Mouse (Mus musculus) lung, postnatal 0 days (tissue): Measurements from ENCODE around the gene St6galnac1. TPM values are rescaled to one million over a fixed set of nuclear protein-coding genes. Genes with fewer than 3 reads are reported as not detected.

Source experiments
- ATAC-seq: fragments of 200-750 bp; cut with Nextera tagmentation; 2 replicates; pipeline ENCODE4 v1.8.0; 2017; ENCODE audit warnings: moderate library complexity
- DNase-seq: peaks from one replicate; pipeline ENCODE4 v3.0.0-alpha.2; 2016; ENCODE audit warnings: low spot score
- H3K27ac ChIP-seq: fragments of 300-500 bp; sonication (generic); 2 replicates; pipeline ENCODE4 v1.5.1; 2014; ENCODE audit warnings: antibody characterized with exemption, mild to moderate bottlenecking, low read length, mixed read lengths
- H3K27me3 ChIP-seq: fragments of 300-500 bp; sonication (generic); replicated peaks from 2 replicates; pipeline ENCODE4 v1.6.1; 2014; ENCODE audit warnings: low read length, mixed read lengths; ENCODE audit not compliant: insufficient read depth
- H3K36me3 ChIP-seq: fragments of 300-500 bp; sonication (generic); 2 replicates; pipeline ENCODE4 v1.6.1; 2014; ENCODE audit warnings: low read length, mixed read lengths; ENCODE audit not compliant: insufficient read depth
- H3K4me1 ChIP-seq: fragments of 300-500 bp; sonication (generic); 2 replicates; pipeline ENCODE4 v1.6.1; 2014; ENCODE audit warnings: antibody characterized with exemption, low read depth, low read length, mixed read lengths; ENCODE audit not compliant: insufficient read depth
- H3K4me2 ChIP-seq: fragments of 300-500 bp; sonication (generic); replicated peaks from 2 replicates; pipeline ENCODE4 v1.6.1; 2014; ENCODE audit warnings: low read depth, mild to moderate bottlenecking, low read length, moderate library complexity, mixed read lengths
- H3K4me3 ChIP-seq: fragments of 300-500 bp; sonication (generic); 2 replicates; pipeline ENCODE4 v1.5.1; 2014; ENCODE audit warnings: low read depth, low read length
- H3K9ac ChIP-seq: fragments of 300-500 bp; sonication (generic); replicated peaks from 2 replicates; pipeline ENCODE4 v1.6.1; 2014; ENCODE audit warnings: low read depth, mild to moderate bottlenecking
- H3K9me3 ChIP-seq: fragments of 300-500 bp; sonication (generic); 2 replicates; pipeline ENCODE4 v1.6.1; 2016; ENCODE audit warnings: low read length, mixed read lengths
- CTCF ChIP-seq: IDR thresholded peaks from 2 replicates; pipeline ENCODE4 v1.5.1; 2016; ENCODE audit warnings: antibody characterized with exemption, mild to moderate bottlenecking
- EP300 ChIP-seq: IDR thresholded peaks from 2 replicates; pipeline ENCODE4 v1.6.1; 2016; ENCODE audit warnings: antibody characterized with exemption, mild to moderate bottlenecking, control low read depth
- WGBS: fragments of 180-500 bp; shearing (Covaris S2); extraction: QIAGEN DNeasy Blood & Tissue Kit; methylation state at CpG from one replicate; pipeline ENCODE4 v1.1.7; 2014; 5-methylcytosine and 5-hydroxymethylcytosine counted together
- polyA plus RNA-seq: library from polyadenylated mRNA; unstranded; fragments of >200 nt; fragmentation: Nextera tagmentation; extraction: Ambion mirVana; gene quantifications from 2 replicates; pipeline ENCODE4 v1.2.1, GENCODE M21; 2015

Gene St6galnac1
- polyA plus RNA-seq, 1 experiment from 2014 or later: not detected

DNA sequence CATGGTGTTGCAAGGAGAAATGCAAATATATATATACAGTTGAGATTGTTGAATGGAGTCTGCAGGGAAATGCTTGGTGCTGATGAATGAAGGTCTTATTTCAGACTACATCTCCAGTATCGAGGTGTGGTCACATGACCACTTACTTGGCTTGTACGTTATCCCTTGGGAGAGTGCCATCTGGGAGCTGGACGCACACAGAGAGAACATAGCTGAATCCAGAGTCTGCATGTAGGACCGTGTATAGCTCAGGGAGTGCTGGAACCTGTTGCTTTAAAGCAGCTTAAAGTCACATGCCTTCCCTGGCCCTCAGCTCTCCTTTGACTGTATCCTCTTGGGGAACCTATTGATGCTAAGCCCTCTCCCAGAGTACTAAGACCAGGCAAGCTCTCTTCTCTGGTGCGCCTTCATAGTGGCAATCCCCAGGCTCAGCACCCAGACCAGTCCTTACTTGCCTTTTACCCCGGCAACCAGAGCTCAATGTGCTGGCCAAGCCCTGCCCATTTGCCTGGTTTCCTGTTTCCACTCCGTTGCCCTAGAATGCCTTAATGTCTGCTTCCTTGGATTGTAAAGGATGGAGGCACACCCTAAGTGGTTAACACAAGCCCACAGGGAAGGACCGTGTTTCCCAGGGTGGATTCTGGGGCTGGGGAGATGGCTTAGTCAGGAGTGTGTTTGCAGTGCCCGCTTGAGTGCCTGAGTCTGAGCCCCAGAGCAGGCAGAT lies 53.6 kb downstream of the St6galnac1 start:
- no peak overlapping the region for H3K27ac ChIP-seq
- no peaks in the 10 kb centered on the region for H3K36me3 ChIP-seq
- no peak for TF ChIP-seq CTCF
- TF ChIP-seq EP300: peak; percentile 42; the same call in 1 of the 2 replicates
- WGBS: 42% methylated on average over 9 of the region's 9 CpGs
- ATAC-seq (peak; percentile 79), DNase-seq (peak; percentile 42)
- H3K4me1 ChIP-seq: no peaks in the 10 kb centered on the region
- H3K4me2 ChIP-seq: no peak overlapping the region
- no peak overlapping the region for H3K4me3 ChIP-seq
- H3K9ac ChIP-seq: no peak overlapping the region
- H3K9me3 ChIP-seq: no peaks in the 10 kb centered on the region
- no peaks in the 10 kb centered on the region for H3K27me3 ChIP-seq

DNA sequence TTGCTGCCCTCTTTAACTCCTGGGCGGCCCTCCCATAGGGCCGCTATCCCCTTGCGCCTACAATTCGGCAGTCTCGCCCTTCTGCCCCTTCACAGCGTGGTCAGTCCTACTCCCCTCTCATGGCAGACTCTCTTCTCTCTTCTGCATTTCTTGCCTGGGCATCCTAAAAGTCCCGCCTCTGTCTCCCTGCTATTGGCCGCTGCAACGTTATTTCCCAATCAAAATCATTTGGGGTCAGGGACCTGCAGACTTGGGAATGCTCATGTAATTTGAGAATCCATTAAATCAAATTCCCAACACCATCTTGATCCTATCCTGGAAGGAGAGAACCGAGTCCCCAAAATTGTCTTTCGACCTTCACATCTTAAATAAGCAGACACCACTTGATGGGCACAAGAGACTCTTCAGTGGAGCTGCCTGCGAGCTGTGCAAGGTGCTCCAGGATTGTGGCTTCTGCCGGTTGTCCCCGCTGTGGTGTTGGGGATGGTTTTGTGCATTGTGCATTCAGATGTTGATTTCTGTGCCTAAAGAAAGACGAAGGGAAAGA lies 54.9 kb downstream of the St6galnac1 start:
- Histone ChIP-seq H3K36me3 (no peaks in the 10 kb centered on the region), H3K9ac (no peak overlapping the region), H3K9me3 (no peaks in the 10 kb centered on the region), H3K4me3 (no peak overlapping the region), H3K27me3 (no peaks in the 10 kb centered on the region), H3K4me2 (no peak overlapping the region), H3K27ac (no peak overlapping the region), H3K4me1 (no peaks in the 10 kb centered on the region)
- ATAC-seq (no peak), DNase-seq (no peak)
- TF ChIP-seq CTCF (no peak), EP300 (no peak)
- WGBS: 87% methylated on average over 15 of the region's 15 CpGs

Other genes with a start within 250 kb of the St6galnac1 start
- 38.6 and 56.3 TPM in 2 replicates for gene Sphk1, start 244.6 kb downstream of the St6galnac1 start, polyA plus RNA-seq
- gene Ube2o, start 194.1 kb downstream of the St6galnac1 start, polyA plus RNA-seq: 9.1 and 9.8 TPM in 2 replicates
- 0.26 TPM in 1 of 2 replicates, not detected in the other for gene Aanat, start 189.1 kb downstream of the St6galnac1 start, polyA plus RNA-seq
- gene Rhbdf2, start 148.5 kb downstream of the St6galnac1 start, polyA plus RNA-seq: 23.5 and 27.9 TPM in 2 replicates
- 10.9 and 16.4 TPM in 2 replicates for gene Prcd, start 122.0 kb downstream of the St6galnac1 start, polyA plus RNA-seq
- 27.3 and 32.0 TPM in 2 replicates for gene Cygb, start 121.2 kb downstream of the St6galnac1 start, polyA plus RNA-seq
- 34.6 and 38.7 TPM in 2 replicates for gene Mxra7, start 52.5 kb upstream of the St6galnac1 start, polyA plus RNA-seq
- gene Mettl23, start 67.8 kb upstream of the St6galnac1 start, polyA plus RNA-seq: 62.3 and 65.2 TPM in 2 replicates
- gene Jmjd6, start 67.9 kb upstream of the St6galnac1 start, polyA plus RNA-seq: 37.0 and 37.8 TPM in 2 replicates
- gene Mfsd11, start 76.9 kb upstream of the St6galnac1 start, polyA plus RNA-seq: 37.9 and 44.7 TPM in 2 replicates
- gene Srsf2, start 77.6 kb upstream of the St6galnac1 start, polyA plus RNA-seq: 419 and 421 TPM in 2 replicates
- gene Mgat5b, start 143.4 kb upstream of the St6galnac1 start, polyA plus RNA-seq: not detected in 2 replicates